Comparison of ENCODE assay signal across 30 mouse cellular contexts in genomic region chr10:66923947-66924346, GRCm38 (mm10).
"Had no signal": no experiment of that assay in that cellular context is flagged by ENCODE, and none has a peak within 500 bp of the region (broad histone marks: within the 10 kb centered on the region; RNA-seq: fewer than 3 reads in every experiment).

No protein-coding gene starts in this region.

- H3K4me3 ChIP-seq: heart, embryonic 10.5 days; heart, embryonic 12.5 days; heart, embryonic 13.5 days; heart, embryonic 15.5 days; hindbrain, embryonic 10.5 days; hindbrain, embryonic 12.5 days; hindbrain, embryonic 13.5 days; hindbrain, embryonic 15.5 days; intestine, embryonic 15.5 days; kidney, embryonic 15.5 days; layer of hippocampus, adult 2 months had no signal

- H3K27ac ChIP-seq: heart, embryonic 10.5 days; heart, embryonic 13.5 days; heart, embryonic 15.5 days; hindbrain, embryonic 10.5 days; hindbrain, embryonic 12.5 days; hindbrain, embryonic 13.5 days; hindbrain, embryonic 14.5 days; hindbrain, embryonic 15.5 days; hindbrain, postnatal 0 days; intestine, embryonic 15.5 days; kidney, embryonic 15.5 days; kidney, postnatal 0 days; layer of hippocampus, adult 2 months had no signal

- H3K9ac ChIP-seq: heart, embryonic 12.5 days; heart, embryonic 13.5 days; heart, embryonic 15.5 days; hindbrain, embryonic 12.5 days; hindbrain, embryonic 13.5 days; hindbrain, embryonic 14.5 days; hindbrain, embryonic 15.5 days; intestine, embryonic 15.5 days; kidney, embryonic 15.5 days had no signal

- H3K36me3 ChIP-seq: heart, embryonic 10.5 days; heart, embryonic 12.5 days; heart, embryonic 13.5 days; heart, embryonic 15.5 days; hindbrain, embryonic 10.5 days; hindbrain, embryonic 12.5 days; hindbrain, embryonic 13.5 days; hindbrain, embryonic 15.5 days; intestine, embryonic 15.5 days; kidney, embryonic 15.5 days had no signal

- H3K9me3 ChIP-seq: heart, embryonic 10.5 days; heart, embryonic 12.5 days; heart, embryonic 13.5 days; heart, embryonic 15.5 days; hindbrain, embryonic 10.5 days; hindbrain, embryonic 12.5 days; hindbrain, embryonic 13.5 days; hindbrain, embryonic 15.5 days; intestine, embryonic 15.5 days; kidney, embryonic 15.5 days had no signal

- DNase-seq: heart, postnatal 10 days; heart, postnatal 14 days; heart, postnatal 36 days; heart, postnatal 4 days; kidney, adult 11 months; kidney, adult 18-20 months; kidney, adult 2 months; kidney, adult 8-10 months; kidney, adult 9 months; kidney, postnatal 10 days; kidney, postnatal 14 days; kidney, postnatal 25 days; kidney, postnatal 36 days; kidney, postnatal 4 days; layer of hippocampus, adult 9-11 months; layer of hippocampus, postnatal 36 days had no signal

- H3K27me3 ChIP-seq: heart, embryonic 12.5 days; heart, embryonic 13.5 days; heart, embryonic 15.5 days; hindbrain, embryonic 12.5 days; hindbrain, embryonic 13.5 days; hindbrain, embryonic 15.5 days; intestine, embryonic 15.5 days; kidney, embryonic 15.5 days had no signal
